Mouse (Mus musculus): Measurements from ENCODE around the gene Dennd1b.

GRCm38 (mm10) chr1:138937686-138938370 lies 25.4 kb upstream of the Dennd1b start:
- TF ChIP-seq CTCF (IDR thresholded peaks at IDR 0.05): no peak
- TF ChIP-seq POLR2A (IDR thresholded peaks at IDR 0.05; ENCODE audit: insufficient read depth, low read depth, low read length): no peak
- TF ChIP-seq EP300 (IDR thresholded peaks at IDR 0.05; ENCODE audit: insufficient read depth, low read depth, low read length): no peak
